Mouse (Mus musculus) heart, adult 2 months (tissue): Measurements from ENCODE around the gene Gys1.

ENCODE experiments used
- CTCF ChIP-seq: fragments of 200-600 bp; IDR thresholded peaks from 2 replicates; pipeline ENCODE4 v1.8.1; 2022; ENCODE audit warnings: antibody characterized with exemption, mild to moderate bottlenecking, moderate library complexity
- POLR2A ChIP-seq: fragments of 200-500 bp; IDR thresholded peaks from 2 replicates; pipeline ENCODE4 v1.6.1; 2011; ENCODE audit warnings: mild to moderate bottlenecking, low read depth, low read length, control low read depth; ENCODE audit not compliant: insufficient read depth

DNA sequence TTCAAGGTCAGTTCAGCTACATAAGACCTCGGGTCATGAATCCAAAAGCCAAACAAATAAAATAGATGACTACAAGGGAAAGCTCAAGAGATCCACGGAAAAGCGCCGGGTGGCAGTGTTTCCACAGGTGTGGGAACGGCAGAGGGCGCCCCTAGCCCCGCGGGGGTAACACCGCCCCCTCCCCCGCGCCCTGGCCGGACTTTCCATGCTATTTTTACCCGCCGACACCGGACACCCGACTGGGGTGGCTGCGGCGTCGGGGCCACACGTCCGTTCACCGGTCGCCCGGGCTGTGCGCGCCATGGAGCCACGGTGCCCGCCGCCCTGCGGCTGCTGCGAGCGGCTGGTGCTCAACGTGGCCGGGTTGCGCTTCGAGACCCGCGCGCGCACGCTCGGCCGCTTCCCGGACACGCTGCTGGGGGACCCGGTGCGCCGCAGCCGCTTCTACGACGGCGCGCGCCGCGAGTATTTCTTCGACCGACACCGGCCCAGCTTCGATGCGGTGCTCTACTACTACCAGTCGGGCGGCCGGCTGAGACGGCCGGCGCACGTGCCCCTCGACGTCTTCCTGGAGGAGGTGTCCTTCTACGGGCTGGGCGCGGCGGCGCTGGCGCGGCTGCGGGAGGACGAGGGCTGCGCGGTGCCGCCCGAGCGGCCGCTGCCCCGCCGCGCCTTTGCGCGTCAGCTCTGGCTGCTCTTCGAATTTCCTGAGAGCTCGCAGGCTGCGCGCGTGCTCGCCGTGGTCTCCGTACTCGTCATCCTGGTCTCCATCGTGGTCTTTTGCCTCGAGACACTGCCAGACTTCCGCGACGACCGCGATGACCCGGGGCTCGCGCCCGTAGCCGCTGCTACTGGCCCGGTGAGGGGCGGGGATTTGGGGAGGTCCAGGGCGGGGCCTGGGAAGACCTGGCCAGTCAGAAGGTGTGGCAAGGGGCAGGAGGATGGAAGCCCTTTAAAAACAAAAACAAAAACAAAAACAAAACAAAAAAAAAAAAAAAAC lies 28.2 kb upstream of the Gys1 start:
- TF ChIP-seq POLR2A: peak; percentile 8; the same call in 1 of the 2 replicates
- peak; percentile 67 for TF ChIP-seq CTCF
